ENCODE assay signal across 8 mouse cellular contexts in genomic region chr14:55559799-55560201, GRCm38 (mm10). TPM values are rescaled to one million over a fixed set of nuclear protein-coding genes. Genes with fewer than 3 reads are reported as not detected.
DNase-seq lines count a peak whose midpoint lies in the region; ATAC-seq and TF ChIP-seq lines count a peak whose summit lies in the region.

Gene Dcaf11 (plus strand): TSS chr14:55560006.

- no peaks in the 10 kb centered on the region for H3K9me3 ChIP-seq in forebrain, embryonic 10.5 days
- H3K9me3 ChIP-seq in heart, embryonic 15.5 days (replicated peaks): no peaks in the 10 kb centered on the region
- no peaks in the 10 kb centered on the region for H3K9me3 ChIP-seq in liver, embryonic 14.5 days (ENCODE audit: control insufficient read depth, low read length)
- H3K9me3 ChIP-seq in neural tube, embryonic 11.5 days (ENCODE audit: control insufficient read depth, low read length): no peaks in the 10 kb centered on the region
- H3K9me3 ChIP-seq in stomach, postnatal 0 days (ENCODE audit: control insufficient read depth, low read length): no peaks in the 10 kb centered on the region

- peak; percentile 56 for TF ChIP-seq EP300 in liver, embryonic 14.5 days (IDR thresholded peaks at IDR 0.05; ENCODE audit: low read depth)
- no peak for TF ChIP-seq EP300 in stomach, postnatal 0 days (optimal IDR thresholded peaks at IDR 0.05)

- H3K9ac ChIP-seq in heart, embryonic 15.5 days: peak within 1 kb of the TSS; percentile 81
- peak within 1 kb of the TSS; percentile 98 for H3K9ac ChIP-seq in liver, embryonic 14.5 days (replicated peaks)
- peak within 1 kb of the TSS; percentile 55 for H3K9ac ChIP-seq in neural tube, embryonic 11.5 days (ENCODE audit: low read length)
- peak within 1 kb of the TSS; percentile 82 for H3K9ac ChIP-seq in stomach, postnatal 0 days (ENCODE audit: low read length)

- TF ChIP-seq CTCF in liver, embryonic 14.5 days (IDR thresholded peaks at IDR 0.05; ENCODE audit: low read depth): peak; percentile 63
- TF ChIP-seq CTCF in stomach, postnatal 0 days (IDR thresholded peaks at IDR 0.05; ENCODE audit: low read depth): peak; percentile 56

- peak within 1 kb of the TSS; percentile 66 for H3K4me2 ChIP-seq in heart, embryonic 15.5 days
- peak within 1 kb of the TSS; percentile 97 for H3K4me2 ChIP-seq in liver, embryonic 14.5 days (ENCODE audit: low read depth)
- peak within 1 kb of the TSS; percentile 84 for H3K4me2 ChIP-seq in neural tube, embryonic 11.5 days (ENCODE audit: low read depth)
- H3K4me2 ChIP-seq in stomach, postnatal 0 days (replicated peaks; ENCODE audit: low read depth): peak within 1 kb of the TSS; percentile 65

- no peaks in the 10 kb centered on the region for H3K27me3 ChIP-seq in forebrain, embryonic 10.5 days (ENCODE audit: poor library complexity, severe bottlenecking)
- H3K27me3 ChIP-seq in heart, embryonic 15.5 days: no peaks in the 10 kb centered on the region
- no peaks in the 10 kb centered on the region for H3K27me3 ChIP-seq in liver, embryonic 14.5 days (ENCODE audit: control insufficient read depth, insufficient read depth, low read length)
- no peaks in the 10 kb centered on the region for H3K27me3 ChIP-seq in neural tube, embryonic 11.5 days (ENCODE audit: control insufficient read depth, insufficient read depth, low read length)
- H3K27me3 ChIP-seq in stomach, postnatal 0 days (ENCODE audit: control insufficient read depth, insufficient read depth, low read length): no peaks in the 10 kb centered on the region

- H3K36me3 ChIP-seq in forebrain, embryonic 10.5 days (replicated peaks): peaks cover 16% of the 10 kb centered on the region
- H3K36me3 ChIP-seq in heart, embryonic 15.5 days: peaks cover 15% of the 10 kb centered on the region
- peaks cover 10% of the 10 kb centered on the region for H3K36me3 ChIP-seq in liver, embryonic 14.5 days (replicated peaks; ENCODE audit: control insufficient read depth, insufficient read depth, low read depth)
- H3K36me3 ChIP-seq in neural tube, embryonic 11.5 days (ENCODE audit: control insufficient read depth, insufficient read depth, low read length): peaks cover under 1% of the 10 kb centered on the region; the same call in 1 of the 2 replicates
- 0 out of 2 replicates have a peak, but pooled peaks cover 6% of the 10 kb centered on the region for H3K36me3 ChIP-seq in stomach, postnatal 0 days (ENCODE audit: control insufficient read depth, insufficient read depth, low read length)

- under 1% methylated on average over 27 of the region's 27 CpGs for WGBS in forebrain, embryonic 10.5 days
- WGBS in heart, embryonic 15.5 days: under 1% methylated on average over 27 of the region's 27 CpGs
- WGBS in liver, embryonic 14.5 days (ENCODE audit: insufficient replicate concordance): under 1% methylated on average over 27 of the region's 27 CpGs
- under 1% methylated on average over 27 of the region's 27 CpGs for WGBS in neural tube, embryonic 11.5 days
- under 1% methylated on average over 27 of the region's 27 CpGs for WGBS in stomach, postnatal 0 days

- H3K27ac ChIP-seq in forebrain, embryonic 10.5 days: peak within 1 kb of the TSS; percentile 94
- H3K27ac ChIP-seq in heart, embryonic 15.5 days: peak within 1 kb of the TSS; percentile 99
- H3K27ac ChIP-seq in liver, embryonic 14.5 days: peak within 1 kb of the TSS; percentile 94
- H3K27ac ChIP-seq in neural tube, embryonic 11.5 days (ENCODE audit: low read depth, low read length): peak within 1 kb of the TSS; percentile 89
- H3K27ac ChIP-seq in stomach, postnatal 0 days (replicated peaks): peak within 1 kb of the TSS; percentile 99

- peak within 1 kb of the TSS; percentile 66 for H3K4me3 ChIP-seq in forebrain, embryonic 10.5 days
- peak within 1 kb of the TSS; percentile 73 for H3K4me3 ChIP-seq in heart, embryonic 15.5 days
- H3K4me3 ChIP-seq in liver, embryonic 14.5 days (ENCODE audit: insufficient read depth in 1 of 2, low read depth in 2 of 2, low read length in 2 of 2): peak within 1 kb of the TSS; percentile 83
- peak within 1 kb of the TSS; percentile 42 for H3K4me3 ChIP-seq in neural tube, embryonic 11.5 days (ENCODE audit: low read depth, low read length)
- H3K4me3 ChIP-seq in stomach, postnatal 0 days (ENCODE audit: low read depth, low read length): peak within 1 kb of the TSS; percentile 57

- DNase-seq in c-Kit-negative CD71-positive TER-119-positive erythroid progenitor cells, embryonic 14.5 days (ENCODE audit: low read depth, low spot score): peak; percentile 82
- peak; percentile 92 for DNase-seq in forebrain, embryonic 10.5 days (ENCODE audit: extremely low spot score, low spot score)
- peak; percentile 96 to 98 for DNase-seq in kidney, postnatal 25 days
- DNase-seq in liver, embryonic 14.5 days (ENCODE audit: low read depth in 3 of 3, low spot score in 3 of 3): peak; percentile 86 to 89 (median 86)
- peak; percentile 94 for DNase-seq in neural tube, embryonic 11.5 days (ENCODE audit: low spot score)
- DNase-seq in stomach, postnatal 0 days (ENCODE audit: low spot score): peak; percentile 94

- peak; percentile 37 for ATAC-seq in CD4-positive, CD25-positive, alpha-beta regulatory T cell, adult 4 months
- peak; percentile 82 for ATAC-seq in heart, embryonic 15.5 days (replicated peaks; ENCODE audit: insufficient number of reproducible peaks, insufficient read depth, low FRiP score, low read depth)
- ATAC-seq in liver, embryonic 14.5 days (ENCODE audit: insufficient read depth): peak; percentile 76
- peak; percentile 84 for ATAC-seq in neural tube, embryonic 11.5 days (ENCODE audit: insufficient read depth, low FRiP score, low TSS enrichment)
- peak; percentile 87 for ATAC-seq in stomach, postnatal 0 days (ENCODE audit: low FRiP score, low TSS enrichment)

- H3K4me1 ChIP-seq in forebrain, embryonic 10.5 days: peaks cover 25% of the 10 kb centered on the region
- H3K4me1 ChIP-seq in heart, embryonic 15.5 days (replicated peaks): peaks cover 21% of the 10 kb centered on the region
- H3K4me1 ChIP-seq in liver, embryonic 14.5 days (replicated peaks; ENCODE audit: control insufficient read depth in 2 of 2, insufficient read depth in 2 of 2, low read length in 1 of 2): peaks cover 29 to 42% of the 10 kb centered on the region in 2 experiments
- peaks cover 5% of the 10 kb centered on the region; the same call in 1 of the 2 replicates for H3K4me1 ChIP-seq in neural tube, embryonic 11.5 days (ENCODE audit: control insufficient read depth, insufficient read depth, low read length)
- H3K4me1 ChIP-seq in stomach, postnatal 0 days (replicated peaks; ENCODE audit: control insufficient read depth, insufficient read depth): peaks cover 4% of the 10 kb centered on the region; the same call in 1 of the 2 replicates

RNA-seq across cellular contexts. Expression of gene Dcaf11, which starts in this region (rescaled TPM):
- polyA plus RNA-seq in CD4-positive, CD25-positive, alpha-beta regulatory T cell, adult 4 months (2017; shearing (Covaris generic)): 100 to 1,000 TPM; 103 to 125 TPM
- 68.1 and 73.3 TPM in 2 replicates for polyA plus RNA-seq in forebrain, embryonic 10.5 days (2016; fragmentation: Nextera tagmentation; extraction: Ambion mirVana)
- polyA plus RNA-seq in heart, embryonic 15.5 days (2015; fragmentation: Nextera tagmentation; extraction: Ambion mirVana): 66.2 and 70.2 TPM in 2 replicates
- polyA plus RNA-seq in liver, embryonic 14.5 days (2012; rRNA removed): 25.4 and 30.9 TPM in 2 replicates
- 47.5 and 51.2 TPM in 2 replicates for polyA plus RNA-seq in liver, embryonic 14.5 days (2014; fragmentation: Nextera tagmentation; extraction: Ambion mirVana)
- 84.4 and 85.1 TPM in 2 replicates for polyA plus RNA-seq in neural tube, embryonic 11.5 days (2014; fragmentation: Nextera tagmentation; extraction: Ambion mirVana)
- polyA plus RNA-seq in stomach, postnatal 0 days (2015; fragmentation: Nextera tagmentation; extraction: Ambion mirVana): 45.9 and 51.0 TPM in 2 replicates

Comparison
In these comparisons a context has a peak if more than half of its experiments do, and no peak if none do; other contexts are left out.
1. Peak in every context shown above with its lines: DNase-seq, ATAC-seq, H3K4me3 ChIP-seq and H3K27ac ChIP-seq.
2. ATAC-seq: peak in every context shown above with its lines; median percentile 87 in stomach, postnatal 0 days; 84 in neural tube, embryonic 11.5 days; 82 in heart, embryonic 15.5 days; 76 in liver, embryonic 14.5 days; 37 in CD4-positive, CD25-positive, alpha-beta regulatory T cell, adult 4 months.